Mouse (Mus musculus): ENCODE measurements around the gene Oser1. TPM values are rescaled to one million over a fixed set of nuclear protein-coding genes. Genes with fewer than 3 reads are reported as not detected.
"Not testable (repeated sequence)": the region's sequence is repeated elsewhere in the genome, so short reads cannot be mapped to it uniquely, and the experiment has no call there.

The Oser1 gene
- total RNA-seq (2015) = 87.4 and 102 TPM in 2 replicates
- total RNA-seq (2017) = 89.6 and 93.2 TPM in 2 replicates

- no peak for ATAC-seq (replicated peaks; ENCODE audit: poor library complexity)
Observed at GRCm38 (mm10) chr2:163424597-163424996, at the start of gene Oser1. Oser1 (minus strand) TSS chr2:163424697.

GRCm38 (mm10) chr2:163472466-163472851, 48.0 kb upstream of the Oser1 start, which contains the start of gene Fitm2:
Fitm2 (minus strand) TSS chr2:163472629.
- ATAC-seq (replicated peaks; ENCODE audit: poor library complexity) = peak; percentile 95

GRCm38 (mm10) chr2:163471710-163472465, 47.4 kb upstream of the Oser1 start:
- ATAC-seq (replicated peaks; ENCODE audit: poor library complexity) = peak; percentile 63

- ATAC-seq (replicated peaks; ENCODE audit: poor library complexity) = no peak
Observed at GRCm38 (mm10) chr2:163471136-163471535, 46.6 kb upstream of the Oser1 start.

GRCm38 (mm10) chr2:163469711-163470110, 45.2 kb upstream of the Oser1 start:
- ATAC-seq (replicated peaks; ENCODE audit: poor library complexity) = no peak

- ATAC-seq (replicated peaks; ENCODE audit: poor library complexity) = no peak
Observed at GRCm38 (mm10) chr2:163468866-163469265, 44.4 kb upstream of the Oser1 start.

- no peak for ATAC-seq (replicated peaks; ENCODE audit: poor library complexity)
Observed at GRCm38 (mm10) chr2:163467585-163467984, 43.1 kb upstream of the Oser1 start.

GRCm38 (mm10) chr2:163466771-163467170, 42.3 kb upstream of the Oser1 start:
- no peak for ATAC-seq (replicated peaks; ENCODE audit: poor library complexity)

- no peak for ATAC-seq (replicated peaks; ENCODE audit: poor library complexity)
Observed at GRCm38 (mm10) chr2:163464562-163464961, 40.1 kb upstream of the Oser1 start.

GRCm38 (mm10) chr2:163463998-163464397, 39.5 kb upstream of the Oser1 start:
- no peak for ATAC-seq (replicated peaks; ENCODE audit: poor library complexity)

GRCm38 (mm10) chr2:163463251-163463769, 38.8 kb upstream of the Oser1 start:
- no peak for ATAC-seq (replicated peaks; ENCODE audit: poor library complexity)

- ATAC-seq (replicated peaks; ENCODE audit: poor library complexity) = no peak
Observed at GRCm38 (mm10) chr2:163462801-163463200, 38.3 kb upstream of the Oser1 start.

- no peak for ATAC-seq (replicated peaks; ENCODE audit: poor library complexity)
Observed at GRCm38 (mm10) chr2:163462386-163462785, 37.9 kb upstream of the Oser1 start.

GRCm38 (mm10) chr2:163461307-163461706, 36.8 kb upstream of the Oser1 start:
- ATAC-seq (replicated peaks; ENCODE audit: poor library complexity) = not testable (repeated sequence)

- ATAC-seq (replicated peaks; ENCODE audit: poor library complexity) = no peak
Observed at GRCm38 (mm10) chr2:163460622-163461021, 36.1 kb upstream of the Oser1 start.

- ATAC-seq (replicated peaks; ENCODE audit: poor library complexity) = peak; percentile 7; the same call in 1 of the 2 replicates
Observed at GRCm38 (mm10) chr2:163459380-163459779, 34.9 kb upstream of the Oser1 start.

GRCm38 (mm10) chr2:163458539-163459265, 34.2 kb upstream of the Oser1 start:
- ATAC-seq (replicated peaks; ENCODE audit: poor library complexity) = peak; percentile 76

GRCm38 (mm10) chr2:163453378-163453777, 28.9 kb upstream of the Oser1 start:
- no peak for ATAC-seq (replicated peaks; ENCODE audit: poor library complexity)

- no peak for ATAC-seq (replicated peaks; ENCODE audit: poor library complexity)
Observed at GRCm38 (mm10) chr2:163452738-163453137, 28.2 kb upstream of the Oser1 start.

- ATAC-seq (replicated peaks; ENCODE audit: poor library complexity) = no peak
Observed at GRCm38 (mm10) chr2:163450668-163451295, 26.3 kb upstream of the Oser1 start.

GRCm38 (mm10) chr2:163449276-163449675, 24.8 kb upstream of the Oser1 start:
- ATAC-seq (replicated peaks; ENCODE audit: poor library complexity) = no peak

Data from megakaryocyte progenitor cell, adult 5-6 weeks (primary cell).